Mouse (Mus musculus) urinary bladder, adult 18-20 months (tissue): ENCODE results near the gene Kbtbd7.
"Not testable (repeated sequence)": the region's sequence is repeated elsewhere in the genome, so short reads cannot be mapped to it uniquely, and the experiment has no call there.

Experiments used
- DNase-seq, 2 experiments: peaks; one replicate each; pipeline ENCODE4 v3.0.0; 2022; ENCODE audit warnings: low spot score in 2 of 2, mixed read lengths in 2 of 2

The Kbtbd7 gene

DNA sequence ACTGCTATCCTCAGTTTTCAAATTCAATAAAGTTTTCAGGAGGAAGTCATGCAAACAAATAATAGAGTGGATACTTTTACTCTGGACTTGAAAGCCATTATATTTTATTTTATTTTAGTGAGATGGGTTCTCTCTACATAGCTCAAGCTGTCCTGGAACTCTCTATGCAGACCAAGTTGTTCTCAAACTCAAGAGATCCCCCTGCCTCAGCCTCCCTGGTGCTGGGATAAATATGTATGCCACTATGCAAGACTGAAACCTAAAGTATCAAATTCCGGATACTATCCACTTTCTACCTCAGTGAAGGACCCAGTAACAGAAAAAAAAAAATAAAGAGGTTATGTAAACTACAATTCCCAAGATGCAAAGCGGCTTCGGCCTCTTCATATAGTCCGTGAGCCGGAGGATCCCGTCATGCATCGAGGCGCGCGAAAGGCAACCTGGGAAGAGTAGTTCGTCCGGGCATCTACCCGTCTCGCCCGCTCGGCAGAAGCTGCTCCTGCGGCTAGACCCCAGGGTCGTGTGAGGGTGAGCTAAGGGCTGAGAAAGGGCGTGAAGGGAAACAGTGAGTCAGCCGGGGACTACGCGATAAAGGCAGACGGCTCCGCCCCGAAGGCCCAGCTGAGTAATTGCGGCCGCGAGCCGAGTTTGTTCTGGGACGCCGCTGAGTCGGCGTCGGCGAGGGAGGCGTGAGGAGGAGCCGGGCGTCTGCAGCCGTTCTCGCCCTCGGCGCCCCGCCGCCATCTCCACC, at the start of gene Kbtbd7:
Kbtbd7 (plus strand) TSS at position 533 of the 751 bp plus-strand sequence.
- peak; percentile 90 to 96 for DNase-seq

DNA sequence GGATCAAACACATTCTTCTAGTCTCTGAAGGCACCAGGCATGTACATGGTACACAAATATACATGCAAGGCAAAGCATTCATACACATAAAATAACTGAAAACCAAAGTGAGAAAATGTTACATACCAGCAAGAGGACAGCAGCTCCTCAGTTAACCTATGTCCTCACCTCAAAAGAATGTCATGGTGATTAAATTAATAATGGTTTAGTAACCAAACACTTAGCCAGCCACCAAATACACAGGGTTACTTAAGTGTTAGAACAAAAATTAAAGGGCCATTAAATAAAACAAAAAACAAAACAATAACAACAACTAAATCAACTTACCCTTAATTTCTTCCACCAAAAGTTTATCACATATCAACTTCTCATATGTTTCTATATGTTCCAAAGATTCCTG, 49.3 kb upstream of the Kbtbd7 start:
- DNase-seq = no peak

DNA sequence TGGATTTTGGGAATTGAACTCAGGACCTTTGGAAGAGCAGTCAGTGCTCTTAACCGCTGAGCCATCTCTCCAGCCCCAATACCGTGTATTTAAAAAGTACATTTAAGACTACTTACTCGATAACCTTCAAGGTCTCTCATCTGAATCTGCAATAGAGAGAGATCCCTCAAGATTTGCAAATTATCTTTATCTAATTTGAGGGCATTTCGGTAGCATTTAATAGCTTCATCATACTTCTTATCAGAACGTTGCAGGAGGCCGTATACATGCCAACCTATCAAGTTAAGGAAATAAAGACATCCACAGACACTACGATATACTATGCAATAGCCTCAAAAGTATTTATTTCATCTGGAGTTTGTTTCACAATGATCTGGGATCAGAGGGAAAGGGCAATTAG, 43.2 kb upstream of the Kbtbd7 start:
- no peak for DNase-seq

DNA sequence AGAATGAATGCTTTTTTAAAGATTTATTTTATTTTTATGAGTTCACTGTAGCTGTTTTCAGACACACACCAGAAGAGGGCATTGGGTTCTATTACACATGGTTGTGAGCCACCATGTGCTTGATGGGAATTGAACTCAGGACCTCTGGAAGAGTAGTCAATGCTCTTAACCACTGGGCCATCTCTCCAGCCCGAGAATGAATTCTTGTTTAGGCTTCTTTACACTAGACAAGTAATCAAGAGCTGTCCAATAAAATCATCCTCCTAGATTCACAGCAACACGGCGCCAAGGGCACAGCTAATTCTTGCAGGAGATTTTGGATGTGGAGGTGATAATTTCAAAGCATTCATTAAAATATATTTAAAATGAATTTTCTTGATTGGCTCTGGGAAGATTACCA, 38.0 kb upstream of the Kbtbd7 start:
- no peak for DNase-seq

DNA sequence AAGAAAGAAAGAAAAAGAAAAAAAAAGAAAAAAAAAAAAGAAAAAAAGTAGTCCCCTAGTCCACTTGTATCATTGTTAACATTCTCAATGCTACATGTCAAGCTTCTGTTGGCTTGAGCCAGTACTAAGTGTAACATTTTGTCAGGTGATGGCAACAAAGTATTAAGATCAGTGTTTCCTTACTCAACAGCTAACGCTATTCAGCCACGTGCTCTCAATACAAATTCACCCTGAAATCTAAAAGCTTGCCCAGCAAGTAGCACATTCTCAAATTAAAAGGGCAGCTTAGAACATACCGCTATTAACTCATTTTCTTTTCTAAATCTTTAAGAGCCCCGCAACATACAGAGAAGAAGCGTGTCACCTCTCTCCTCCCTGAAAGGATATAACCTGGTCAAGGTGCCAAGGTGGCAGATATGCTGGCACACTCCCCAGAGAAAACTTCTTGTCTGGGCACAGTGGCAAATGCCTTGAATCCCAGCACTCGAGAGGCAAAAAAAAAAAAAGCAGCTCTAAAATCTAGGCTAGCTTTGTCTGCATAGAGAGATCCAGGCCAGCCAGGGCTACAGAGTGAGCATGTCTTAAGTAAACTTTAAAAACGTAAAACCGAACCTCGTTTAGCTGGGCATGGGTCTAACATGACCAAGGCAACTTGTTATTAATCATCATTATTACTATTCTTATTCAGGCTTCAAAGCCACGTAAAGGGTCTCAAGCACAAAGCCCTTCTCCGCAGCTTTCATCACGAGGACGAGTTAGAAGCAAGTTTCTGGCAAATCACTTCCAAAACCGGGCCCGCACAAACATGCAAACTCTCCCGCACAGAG, 36.7 kb upstream of the Kbtbd7 start:
- no peak for DNase-seq

DNA sequence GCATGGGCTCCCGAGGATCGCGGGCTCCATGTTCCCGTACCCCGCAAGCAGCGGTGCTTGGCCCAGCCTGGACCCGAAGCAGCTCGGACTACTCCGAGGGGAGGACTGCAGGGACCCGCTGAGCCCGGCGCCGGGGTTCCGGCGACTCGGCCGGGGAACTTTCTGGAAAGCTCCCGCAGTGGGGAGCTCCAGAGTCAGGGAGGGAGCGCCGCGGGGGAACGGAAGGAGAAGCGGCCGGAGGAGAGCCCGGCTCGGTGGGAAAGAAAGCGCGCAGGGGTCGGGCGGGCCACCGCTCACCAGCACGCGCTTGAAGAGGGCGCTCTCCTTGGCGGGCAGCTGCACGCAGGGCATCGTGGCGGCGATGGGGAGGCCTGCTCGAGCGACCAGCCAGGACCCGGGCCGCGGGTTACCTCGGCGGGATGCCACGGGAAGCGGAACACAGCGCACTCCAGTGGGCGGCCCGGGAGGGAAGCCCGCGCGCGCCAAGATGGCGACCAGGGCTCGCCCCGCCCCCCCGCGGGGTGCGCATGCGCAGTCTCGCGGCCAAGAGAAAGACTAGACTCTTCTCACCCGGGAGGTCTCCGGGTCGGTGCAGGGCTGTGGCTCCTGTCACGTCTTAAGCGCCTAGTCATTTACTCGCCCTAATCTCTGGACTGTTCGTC, 35.9 kb upstream of the Kbtbd7 start, which contains the start of gene Naa16:
Naa16 (minus strand) TSS at position 514 of the 662 bp plus-strand sequence.
- DNase-seq = peak; percentile 90 to 95

DNA sequence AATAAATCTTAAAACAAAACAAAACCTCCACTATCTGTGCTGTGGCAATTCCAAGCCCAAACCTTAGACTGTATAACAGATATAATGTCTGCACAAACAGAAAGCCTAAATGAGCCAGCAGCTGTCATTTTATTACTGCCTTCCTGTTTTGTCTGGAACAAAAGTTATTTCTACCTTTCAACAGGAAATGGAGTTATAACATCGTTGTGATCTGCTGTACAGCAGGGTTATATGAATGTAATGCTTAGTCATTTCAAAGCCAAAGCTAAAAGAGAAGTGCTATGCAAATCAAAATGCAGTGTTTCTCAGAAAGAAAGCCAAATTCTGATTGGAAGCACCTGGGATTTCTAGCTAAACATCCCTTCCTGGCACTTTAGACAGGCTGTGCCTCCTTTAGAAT, 33.0 kb upstream of the Kbtbd7 start:
- DNase-seq = no peak

DNA sequence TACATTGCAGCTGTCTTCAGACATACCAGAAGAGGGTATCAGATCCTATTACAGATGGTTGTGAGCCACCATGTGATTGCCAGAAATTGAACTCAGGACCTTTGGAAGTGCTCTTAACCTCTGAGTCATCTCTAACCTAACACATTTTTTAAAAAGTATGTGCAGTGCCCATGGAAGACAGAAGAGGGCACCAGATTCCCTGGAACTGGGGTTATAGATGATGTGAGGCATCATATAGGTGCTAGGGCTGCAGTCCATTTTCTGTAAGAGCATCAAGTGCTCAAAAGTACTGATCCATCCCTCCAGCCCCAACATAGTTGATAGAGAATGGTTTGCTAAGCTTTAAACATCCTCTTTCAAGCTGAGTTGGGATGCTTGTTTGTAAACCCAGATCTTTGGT, 31.7 kb upstream of the Kbtbd7 start:
- no peak for DNase-seq

DNA sequence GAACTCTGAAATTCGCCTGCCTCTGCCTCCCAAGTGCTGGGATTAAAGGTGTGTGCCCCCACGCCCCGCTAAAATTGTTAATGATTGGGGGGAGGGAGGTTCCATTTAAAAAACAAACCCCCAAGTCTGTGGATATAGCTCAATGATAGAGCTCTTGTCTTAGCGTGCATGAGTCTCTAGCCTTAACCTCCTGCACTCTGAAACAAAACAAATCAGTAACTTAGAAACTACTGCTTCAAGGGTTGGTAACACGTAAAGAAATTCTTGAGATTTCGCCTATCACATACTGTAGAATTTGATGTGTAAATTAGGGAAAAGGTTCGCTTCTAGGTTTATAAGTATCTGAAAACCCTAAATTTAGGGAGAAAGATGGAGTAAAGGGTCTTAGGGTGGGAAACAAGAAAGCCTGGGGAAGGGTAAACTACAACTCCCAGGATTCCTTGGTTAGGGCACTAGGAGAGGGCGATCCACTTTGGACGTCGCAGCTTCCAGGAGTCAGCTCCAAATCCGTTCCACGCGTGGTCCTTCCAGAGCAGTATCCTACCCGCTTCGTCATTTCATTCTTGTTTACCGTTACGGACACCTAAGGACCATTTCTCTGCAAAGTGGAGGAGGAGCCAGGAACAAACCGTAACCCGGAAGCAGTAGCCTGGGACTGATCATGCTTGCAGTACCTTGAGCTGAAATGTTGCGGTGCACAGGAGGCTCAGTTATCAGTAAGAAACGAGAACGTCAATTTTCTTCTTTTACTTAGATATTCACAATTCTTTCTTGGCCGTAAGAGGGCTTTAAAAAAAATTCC, 28.8 kb upstream of the Kbtbd7 start, which contains the start of gene Mtrf1:
Mtrf1 (plus strand) TSS at position 452 of the 802 bp plus-strand sequence.
- DNase-seq = peak; percentile 43 to 61

DNA sequence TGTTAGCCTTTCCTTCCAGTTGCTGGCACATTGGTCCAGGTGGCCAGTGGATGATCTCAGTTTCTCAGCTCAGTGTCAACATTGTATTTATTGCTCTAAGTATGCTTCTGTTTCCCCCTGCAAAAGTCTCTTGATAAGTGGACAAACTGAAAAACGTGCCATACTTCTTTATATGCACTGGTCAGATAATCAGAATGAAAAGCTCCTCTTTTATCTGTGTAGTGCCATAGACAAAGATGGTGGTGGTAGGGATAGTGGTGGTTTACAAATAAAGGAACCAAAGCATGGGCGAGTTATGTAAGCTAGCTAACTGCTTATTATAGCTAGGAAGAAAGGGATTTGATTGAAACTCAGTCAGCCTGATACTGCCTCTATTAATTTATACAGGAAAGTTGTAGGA, 18.7 kb upstream of the Kbtbd7 start:
- no peak for DNase-seq

DNA sequence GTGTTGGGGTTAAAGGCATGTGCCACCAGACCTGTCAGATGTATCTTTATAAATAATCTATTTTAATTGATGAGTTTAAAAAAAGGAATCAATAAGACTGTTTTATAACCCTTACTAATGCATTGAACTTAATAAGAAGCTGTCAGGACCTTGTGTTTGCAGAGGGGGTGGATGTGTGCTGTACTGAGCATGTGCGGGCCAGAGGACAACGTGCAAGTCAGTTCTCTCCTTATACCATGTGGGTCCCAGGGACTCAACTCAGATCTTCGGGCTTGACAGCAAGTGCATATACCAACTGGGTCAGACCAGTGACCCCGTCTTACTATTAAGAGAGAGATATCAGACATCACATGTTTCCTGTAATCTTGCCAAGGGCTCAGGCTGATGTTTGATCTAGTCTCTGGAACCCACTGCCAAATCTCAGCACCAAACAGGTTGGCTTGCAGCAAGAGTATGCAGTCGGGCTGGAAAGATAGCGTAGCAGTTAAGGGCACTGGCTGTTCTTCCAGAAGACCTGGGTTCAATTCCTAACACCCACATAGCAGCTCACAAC, 17.0 kb upstream of the Kbtbd7 start:
- DNase-seq = no peak

DNA sequence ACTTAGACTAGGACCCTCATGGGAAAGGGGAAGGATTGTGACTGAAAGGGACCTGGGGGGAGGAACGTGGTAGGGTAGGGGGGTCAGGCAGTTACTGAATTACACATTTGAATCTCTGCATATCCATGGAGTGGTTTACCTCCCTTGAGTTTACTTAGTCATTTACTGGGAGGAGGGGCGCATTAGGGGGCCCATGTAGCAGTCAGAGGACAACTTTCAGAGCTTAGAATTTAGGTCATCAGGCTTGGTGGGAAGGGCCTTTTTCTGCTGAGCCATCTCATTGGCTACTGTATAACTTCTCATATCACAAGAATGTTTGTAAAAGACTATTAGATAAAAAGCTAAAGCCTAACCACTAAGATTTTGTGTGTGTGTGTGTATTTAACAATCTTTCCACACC, 15.6 kb upstream of the Kbtbd7 start:
- no peak for DNase-seq

DNA sequence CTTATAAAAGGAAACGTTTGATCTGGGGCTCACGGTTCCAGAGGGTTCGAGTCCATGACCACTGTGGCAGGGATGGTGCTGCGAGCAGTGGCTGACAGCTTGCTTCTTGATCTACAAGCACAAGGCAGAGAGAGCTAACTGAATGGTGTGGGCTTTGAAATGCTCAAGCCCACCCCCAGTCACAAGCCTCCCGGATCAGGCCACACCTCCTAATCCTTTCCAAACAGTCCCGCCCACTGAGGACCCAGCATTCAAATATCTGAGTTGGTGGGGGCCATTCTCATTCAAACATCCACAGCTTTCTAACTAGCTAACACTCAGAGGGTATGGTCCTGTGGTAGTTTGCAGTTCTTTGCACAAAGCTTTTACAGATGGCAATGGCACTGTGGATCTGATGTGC, 13.2 kb upstream of the Kbtbd7 start:
- no peak for DNase-seq

DNA sequence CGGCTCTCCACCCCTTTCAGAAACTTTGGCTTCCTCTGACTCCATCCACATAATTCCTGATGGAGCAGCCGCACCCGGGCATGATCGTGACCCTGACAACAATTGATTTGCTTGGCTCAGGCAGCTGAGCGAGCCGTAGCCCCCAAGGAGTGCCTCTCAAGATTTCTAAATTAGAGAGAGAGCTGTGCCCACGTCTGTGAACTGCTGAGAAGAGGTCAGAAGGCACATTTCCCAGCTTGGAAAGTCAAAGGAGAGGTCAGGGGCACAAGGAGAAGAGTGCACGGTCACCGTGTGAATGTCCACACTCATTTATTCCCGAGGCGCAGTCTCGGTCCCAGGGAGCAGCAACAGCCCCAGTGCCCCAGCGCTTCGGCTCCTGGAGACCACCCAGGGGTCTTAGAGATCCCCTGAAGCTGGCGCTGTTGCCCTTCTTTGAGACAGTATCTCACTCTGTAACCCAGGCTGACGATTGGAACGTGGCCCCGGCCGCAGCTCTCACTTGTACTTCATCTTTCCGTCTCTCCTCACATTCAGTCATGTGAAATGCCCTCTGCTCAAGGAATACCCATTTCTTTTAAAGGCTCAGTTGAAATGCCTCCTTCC, 6.1 kb upstream of the Kbtbd7 start:
- no peak for DNase-seq

DNA sequence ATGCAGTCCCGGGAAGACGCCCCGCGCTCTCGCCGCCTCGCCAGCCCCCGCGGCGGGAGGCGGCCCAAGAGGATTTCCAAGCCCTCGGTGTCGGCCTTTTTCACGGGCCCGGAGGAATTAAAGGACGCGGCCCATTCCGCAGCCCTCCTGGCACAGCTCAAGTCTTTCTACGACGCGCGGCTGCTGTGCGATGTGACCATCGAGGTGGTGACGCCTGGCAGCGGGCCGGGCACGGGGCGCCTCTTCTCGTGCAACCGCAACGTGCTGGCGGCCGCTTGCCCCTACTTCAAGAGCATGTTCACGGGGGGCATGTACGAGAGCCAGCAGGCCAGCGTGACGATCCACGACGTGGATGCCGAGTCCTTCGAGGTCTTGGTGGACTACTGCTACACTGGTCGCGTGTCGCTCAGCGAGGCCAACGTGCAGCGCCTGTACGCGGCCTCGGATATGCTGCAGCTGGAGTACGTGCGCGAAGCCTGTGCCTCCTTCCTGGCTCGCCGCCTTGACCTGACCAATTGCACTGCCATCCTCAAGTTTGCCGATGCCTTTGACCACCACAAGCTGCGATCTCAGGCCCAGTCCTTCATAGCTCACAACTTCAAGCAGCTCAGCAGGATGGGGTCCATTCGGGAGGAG, 537 bp downstream of the Kbtbd7 start:
- DNase-seq = not testable (repeated sequence)

DNA sequence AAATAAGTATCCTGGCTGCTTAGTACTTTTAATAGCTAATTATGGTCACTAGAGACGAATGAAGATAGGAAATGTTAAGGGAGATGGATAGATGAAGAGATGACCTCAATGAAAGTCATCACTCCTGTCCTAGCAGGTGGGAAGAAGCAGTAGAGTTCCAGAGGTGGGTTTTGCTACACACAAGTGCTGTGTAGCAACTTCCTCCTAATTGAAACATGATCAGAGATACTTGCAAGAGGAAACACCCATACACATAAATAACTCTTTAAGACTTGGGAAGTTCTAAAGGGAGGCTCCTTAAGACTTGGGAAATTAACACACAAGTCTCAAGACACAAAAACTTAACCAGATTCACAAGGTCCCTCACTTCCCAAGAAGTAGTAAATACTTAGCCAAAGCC, 7.8 kb downstream of the Kbtbd7 start:
- no peak for DNase-seq

DNA sequence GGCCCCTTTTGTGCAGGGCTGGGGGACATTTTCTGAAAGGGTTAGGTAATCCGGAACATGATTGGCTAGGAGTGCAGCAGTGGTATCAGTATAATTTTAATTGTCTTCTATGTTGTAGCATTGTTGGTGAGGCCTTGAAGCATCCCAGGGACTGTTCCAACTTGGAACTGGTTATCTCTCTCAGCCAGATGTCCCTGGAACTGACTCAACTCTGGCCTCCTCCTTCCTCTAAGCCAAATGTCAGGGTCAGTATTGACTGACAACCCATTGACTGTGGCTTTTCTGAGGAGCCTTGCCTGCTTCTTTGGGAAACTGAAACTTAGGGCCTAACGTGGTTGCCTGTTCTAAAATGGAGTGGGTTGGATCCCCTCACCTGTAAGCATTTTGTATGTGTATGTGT, 14.3 kb downstream of the Kbtbd7 start:
- no peak for DNase-seq

DNA sequence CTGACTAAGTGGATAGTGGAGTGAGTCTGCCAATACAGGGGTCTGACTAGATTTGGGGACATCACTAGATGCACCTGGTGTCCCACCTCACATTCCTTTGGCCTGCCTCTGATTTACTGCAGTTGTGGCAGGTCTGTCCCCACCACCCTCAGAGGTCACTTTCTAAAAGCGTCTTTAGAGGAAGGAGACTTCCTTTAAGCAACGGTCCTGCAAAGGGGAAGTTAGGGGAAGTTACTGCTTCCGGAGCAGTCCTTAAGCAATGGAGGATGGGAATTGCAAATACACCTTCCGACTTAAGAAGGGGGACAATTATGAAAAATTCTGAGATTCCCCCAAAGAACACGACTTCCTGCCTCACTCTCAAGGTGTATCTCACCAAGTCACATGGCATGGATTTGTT, 15.1 kb downstream of the Kbtbd7 start:
- DNase-seq = no peak

DNA sequence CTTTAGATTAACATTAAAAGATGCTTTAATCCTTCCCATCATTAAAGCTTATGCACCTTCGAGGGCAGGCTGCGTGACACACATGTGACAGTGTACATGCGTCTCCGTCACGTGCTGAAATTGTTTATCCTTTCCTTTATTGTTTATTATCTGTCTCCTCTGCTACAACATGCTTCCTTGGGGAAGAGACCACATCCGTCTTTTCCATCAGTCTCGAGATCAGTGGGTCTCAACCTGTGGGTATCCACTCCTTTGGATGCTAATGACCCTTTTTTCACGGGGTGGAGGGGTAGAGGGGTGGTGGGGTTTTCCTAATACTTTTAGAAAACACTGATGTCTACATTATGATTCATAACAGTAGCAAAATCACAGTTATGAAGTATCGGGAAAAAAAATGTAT, 18.3 kb downstream of the Kbtbd7 start:
- no peak for DNase-seq

DNA sequence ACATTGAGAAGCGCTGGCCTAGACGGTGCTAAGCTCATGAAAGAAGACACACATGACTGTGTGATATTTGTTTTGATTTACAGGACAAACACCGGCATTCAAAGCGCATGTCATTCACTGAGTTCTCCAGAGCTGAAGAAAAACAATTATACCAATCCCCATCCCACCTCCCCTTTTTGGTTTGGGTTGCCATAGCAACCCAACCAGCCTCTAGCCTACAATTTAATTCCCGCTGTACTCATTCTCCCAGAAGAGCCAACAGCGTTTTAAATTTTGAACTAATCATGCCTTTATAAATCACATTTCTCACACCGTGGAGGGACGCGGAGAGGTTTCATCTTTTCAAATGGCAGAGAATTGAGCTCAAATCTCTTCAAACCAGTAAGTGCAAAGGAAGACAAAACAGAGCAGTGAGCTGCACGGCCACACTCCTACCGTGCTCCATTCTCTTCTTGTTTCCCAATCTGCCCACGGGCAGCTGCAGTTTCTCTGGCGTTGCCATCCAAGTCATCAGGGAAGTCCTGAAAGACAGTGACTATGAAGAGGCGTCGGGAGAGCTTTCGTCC, 18.8 kb downstream of the Kbtbd7 start:
- DNase-seq = no peak
